Mouse (Mus musculus): Measurements from ENCODE around the gene Polr3h. TPM values are rescaled to one million over a fixed set of nuclear protein-coding genes. Genes with fewer than 3 reads are reported as not detected.

Polr3h gene
- total and polyA plus RNA-seq, 3 experiments = 40.5 to 224 (median 59.3) TPM

DNA sequence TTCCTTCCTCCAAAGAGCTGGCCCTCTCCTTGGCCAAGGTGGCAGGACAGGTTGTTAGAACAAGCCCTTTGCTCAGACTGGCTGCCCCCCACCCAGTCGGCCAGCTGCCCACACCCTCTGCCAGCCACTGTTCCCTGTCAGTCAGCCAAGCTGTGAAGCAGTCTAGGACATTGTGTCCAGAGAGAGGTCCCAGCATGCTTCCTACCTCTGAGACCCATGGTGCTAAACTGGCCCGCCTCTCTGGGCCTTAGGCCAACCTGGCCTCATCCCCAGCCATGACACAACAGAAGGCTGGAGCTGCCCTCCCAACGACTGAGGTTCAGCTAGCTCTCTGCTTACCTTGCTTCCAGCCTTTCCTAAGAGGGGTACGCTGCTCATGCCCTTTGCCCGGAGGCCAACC, 86.4 kb downstream of the Polr3h start:
- TF ChIP-seq E2F4 (IDR thresholded peaks at IDR 0.05; ENCODE audit: insufficient replicate concordance, low read depth, low read length) = no peak
- TF ChIP-seq UBTF (IDR thresholded peaks at IDR 0.05; ENCODE audit: low read depth, low read length) = no peak
- no peak for TF ChIP-seq BHLHE40 (IDR thresholded peaks at IDR 0.05; ENCODE audit: low read depth, low read length)
- TF ChIP-seq ZC3H11A (IDR thresholded peaks at IDR 0.05; ENCODE audit: low read depth, low read length) = no peak
- no peak for TF ChIP-seq ETS1 (conservative IDR thresholded peaks at IDR 0.05; ENCODE audit: low read depth, low read length)
- TF ChIP-seq SMC3 (IDR thresholded peaks at IDR 0.05; ENCODE audit: low read depth, low read length) = no peak
- no peak for TF ChIP-seq PAX5 (IDR thresholded peaks at IDR 0.05; ENCODE audit: low read length)
- no peak for TF ChIP-seq MAFK (IDR thresholded peaks at IDR 0.05; ENCODE audit: insufficient replicate concordance, low read length)

DNA sequence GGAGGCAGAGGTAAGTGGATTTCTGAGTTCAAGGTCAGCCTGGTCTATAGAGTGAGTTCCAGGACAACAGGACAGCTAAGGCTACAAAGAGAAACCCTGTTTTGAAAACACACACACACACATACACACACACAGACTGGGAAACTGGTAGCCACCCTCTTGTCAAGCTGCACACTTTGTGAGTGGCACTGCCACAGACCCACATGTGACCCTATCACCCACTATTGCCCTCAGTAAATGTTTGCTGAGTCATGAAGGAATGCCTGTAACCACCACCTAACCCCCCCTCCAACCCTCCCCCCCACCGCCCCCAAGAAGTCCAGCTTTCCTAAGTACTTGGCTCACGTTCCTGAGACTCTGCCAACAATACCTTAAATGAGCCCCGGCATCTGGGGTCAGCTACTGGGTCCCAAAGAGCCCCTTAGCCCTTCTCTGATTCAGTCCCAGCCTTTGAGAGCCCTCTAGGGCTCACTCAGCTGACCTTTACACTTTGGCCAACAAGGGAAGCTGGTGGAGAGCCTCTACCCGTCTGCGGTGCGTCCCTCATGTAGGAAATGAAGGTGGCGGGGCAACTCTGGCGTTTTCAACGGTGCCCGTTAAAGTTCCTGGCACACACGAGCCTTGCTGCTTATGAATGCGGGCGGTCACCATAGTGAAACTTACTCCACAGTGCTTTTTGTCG, 87.3 kb downstream of the Polr3h start:
- no peaks in the 10 kb centered on the region for H3K36me3 ChIP-seq (replicated peaks in 1 of 2; ENCODE audit: control insufficient read depth in 1 of 2, insufficient read depth in 1 of 2, low read length in 1 of 2)
- DNase-seq (ENCODE audit: extremely low read depth) = no peak
- no peak overlapping the region for H3K4me2 ChIP-seq (ENCODE audit: insufficient read depth, low read depth, poor library complexity, severe bottlenecking)
- no peak overlapping the region for H3K4me3 ChIP-seq (replicated peaks in 1 of 3; ENCODE audit: low read depth in 2 of 3, low read length in 2 of 3, poor library complexity in 1 of 3)
- TF ChIP-seq NELFE (IDR thresholded peaks at IDR 0.05; ENCODE audit: low read depth, low read length) (no peak), MYC (IDR thresholded peaks at IDR 0.05; ENCODE audit: low read depth, low read length) (no peak), USF1 (IDR thresholded peaks at IDR 0.05; ENCODE audit: low read depth, low read length) (no peak), ETS1 (conservative IDR thresholded peaks at IDR 0.05; ENCODE audit: low read depth, low read length) (no peak), RAD21 (IDR thresholded peaks at IDR 0.05; ENCODE audit: low read depth, low read length) (no peak), E2F4 (IDR thresholded peaks at IDR 0.05; ENCODE audit: insufficient replicate concordance, low read depth, low read length) (no peak), ZMIZ1 (IDR thresholded peaks at IDR 0.05; ENCODE audit: low read depth, low read length) (no peak), CHD2 (IDR thresholded peaks at IDR 0.05; ENCODE audit: low read length) (no peak), TBP (conservative IDR thresholded peaks at IDR 0.05; ENCODE audit: low read depth, low read length) (no peak), PAX5 (IDR thresholded peaks at IDR 0.05; ENCODE audit: low read length) (no peak), MAFK (IDR thresholded peaks at IDR 0.05; ENCODE audit: insufficient replicate concordance, low read length) (no peak), RCOR1 (conservative IDR thresholded peaks at IDR 0.05; ENCODE audit: low read depth, low read length) (no peak), ZC3H11A (IDR thresholded peaks at IDR 0.05; ENCODE audit: low read depth, low read length) (no peak), CTCF (conservative IDR thresholded peaks at IDR 0.05 in 1 of 2, IDR thresholded peaks at IDR 0.05 in 1 of 2; ENCODE audit: low read depth in 2 of 2, low read length in 2 of 2) (no peak), HCFC1 (IDR thresholded peaks at IDR 0.05; ENCODE audit: low read depth, low read length) (no peak), USF2 (conservative IDR thresholded peaks at IDR 0.05; ENCODE audit: low read depth, low read length) (no peak), ELF1 (IDR thresholded peaks at IDR 0.05; ENCODE audit: low read depth, low read length) (no peak)
- in situ Hi-C loops (cut with MboI; ENCODE audit: low pct_ligation_motif_present, low pct_unique_long_range_greater_than_20kb, low sequenced_read_pairs) (no loop called here), dilution Hi-C loops (cut with MboI; ENCODE audit: extremely low pct_ligation_motif_present, extremely low pct_unique_long_range_greater_than_20kb, low sequenced_read_pairs) (no loop called here)
- peaks cover 3 to 17% of the 10 kb centered on the region in 2 experiments; a peak in 2 of 4 replicates for H3K4me1 ChIP-seq (ENCODE audit: control insufficient read depth in 1 of 2, insufficient read depth in 2 of 2)
- no peaks in the 10 kb centered on the region for H3K79me2 ChIP-seq (replicated peaks; ENCODE audit: control insufficient read depth, extremely low read depth, insufficient read depth, poor library complexity, severe bottlenecking)
- no peak overlapping the region for H3K27ac ChIP-seq (ENCODE audit: insufficient read depth, low read depth)
- no peaks in the 10 kb centered on the region for H3K27me3 ChIP-seq (replicated peaks)
- no peak overlapping the region for H3K9ac ChIP-seq (ENCODE audit: insufficient read depth, low read depth)
- no peaks in the 10 kb centered on the region for H3K9me3 ChIP-seq (replicated peaks; ENCODE audit: low read length)

More for the DNA sequence above, 86.4 kb downstream of the Polr3h start:
- H3K36me3 ChIP-seq (replicated peaks in 1 of 2; ENCODE audit: control insufficient read depth in 1 of 2, insufficient read depth in 1 of 2, low read length in 1 of 2) = no peaks in the 10 kb centered on the region
- in situ Hi-C loops (cut with MboI; ENCODE audit: low pct_ligation_motif_present, low pct_unique_long_range_greater_than_20kb, low sequenced_read_pairs) = no loop called here
- dilution Hi-C loops (cut with MboI; ENCODE audit: extremely low pct_ligation_motif_present, extremely low pct_unique_long_range_greater_than_20kb, low sequenced_read_pairs) = no loop called here
- H3K9ac ChIP-seq (ENCODE audit: insufficient read depth, low read depth) = no peak overlapping the region
- no peaks in the 10 kb centered on the region for H3K27me3 ChIP-seq (replicated peaks)
- DNase-seq (ENCODE audit: extremely low read depth) = no peak
- no peak overlapping the region for H3K4me2 ChIP-seq (ENCODE audit: insufficient read depth, low read depth, poor library complexity, severe bottlenecking)
- no peak overlapping the region for H3K4me3 ChIP-seq (replicated peaks in 1 of 3; ENCODE audit: low read depth in 2 of 3, low read length in 2 of 3, poor library complexity in 1 of 3)
- no peak overlapping the region for H3K27ac ChIP-seq (ENCODE audit: insufficient read depth, low read depth)
- H3K9me3 ChIP-seq (replicated peaks; ENCODE audit: low read length) = no peaks in the 10 kb centered on the region
- peaks cover 3 to 11% of the 10 kb centered on the region in 2 experiments; a peak in 2 of 4 replicates for H3K4me1 ChIP-seq (ENCODE audit: control insufficient read depth in 1 of 2, insufficient read depth in 2 of 2)
- no peaks in the 10 kb centered on the region for H3K79me2 ChIP-seq (replicated peaks; ENCODE audit: control insufficient read depth, extremely low read depth, insufficient read depth, poor library complexity, severe bottlenecking)

Other genes with a start within 250 kb of the Polr3h start
- gene Chadl, start 229.0 kb downstream of the Polr3h start, total RNA-seq (2012; rRNA removed) = 0.17 and 0.21 TPM in 2 replicates
- not detected in 2 replicates for gene Chadl, start 229.0 kb downstream of the Polr3h start, total RNA-seq (2014; rRNA removed)
- gene Chadl, start 229.0 kb downstream of the Polr3h start, polyA plus RNA-seq (2012; ENCODE audit: insufficient read length, low read depth) = 0.40 and 0.51 TPM in 2 replicates
- gene Zc3h7b, start 181.2 kb downstream of the Polr3h start, total RNA-seq (2012; rRNA removed) = 19.7 and 20.4 TPM in 2 replicates
- gene Zc3h7b, start 181.2 kb downstream of the Polr3h start, total RNA-seq (2014; rRNA removed) = 7.9 and 8.4 TPM in 2 replicates
- gene Zc3h7b, start 181.2 kb downstream of the Polr3h start, polyA plus RNA-seq (2012; ENCODE audit: insufficient read length, low read depth) = 37.2 and 43.1 TPM in 2 replicates
- 180 and 227 TPM in 2 replicates for gene Rangap1, start 180.7 kb downstream of the Polr3h start, total RNA-seq (2012; rRNA removed)
- gene Rangap1, start 180.7 kb downstream of the Polr3h start, total RNA-seq (2014; rRNA removed) = 128 and 130 TPM in 2 replicates
- gene Rangap1, start 180.7 kb downstream of the Polr3h start, polyA plus RNA-seq (2012; ENCODE audit: insufficient read length, low read depth) = 207 and 213 TPM in 2 replicates
- 12.8 and 14.9 TPM in 2 replicates for gene Tef, start 123.8 kb downstream of the Polr3h start, total RNA-seq (2012; rRNA removed)
- gene Tef, start 123.8 kb downstream of the Polr3h start, total RNA-seq (2014; rRNA removed) = 14.4 and 14.7 TPM in 2 replicates
- gene Tef, start 123.8 kb downstream of the Polr3h start, polyA plus RNA-seq (2012; ENCODE audit: insufficient read length, low read depth) = 15.8 and 17.2 TPM in 2 replicates
- 21.8 and 25.3 TPM in 2 replicates for gene Tob2, start 67.4 kb downstream of the Polr3h start, total RNA-seq (2012; rRNA removed)
- gene Tob2, start 67.4 kb downstream of the Polr3h start, total RNA-seq (2014; rRNA removed) = 5.0 and 5.6 TPM in 2 replicates
- gene Tob2, start 67.4 kb downstream of the Polr3h start, polyA plus RNA-seq (2012; ENCODE audit: insufficient read length, low read depth) = 18.9 and 22.0 TPM in 2 replicates
- gene Phf5a, start 54.3 kb downstream of the Polr3h start, total RNA-seq (2012; rRNA removed) = 86.3 and 126 TPM in 2 replicates
- gene Phf5a, start 54.3 kb downstream of the Polr3h start, total RNA-seq (2014; rRNA removed) = 116 and 137 TPM in 2 replicates
- 177 and 228 TPM in 2 replicates for gene Phf5a, start 54.3 kb downstream of the Polr3h start, polyA plus RNA-seq (2012; ENCODE audit: insufficient read length, low read depth)
- 177 and 190 TPM in 2 replicates for gene Aco2, start 53.9 kb downstream of the Polr3h start, total RNA-seq (2012; rRNA removed)
- 150 and 161 TPM in 2 replicates for gene Aco2, start 53.9 kb downstream of the Polr3h start, total RNA-seq (2014; rRNA removed)
- gene Aco2, start 53.9 kb downstream of the Polr3h start, polyA plus RNA-seq (2012; ENCODE audit: insufficient read length, low read depth) = 205 and 222 TPM in 2 replicates
- 0.08 and 0.13 TPM in 2 replicates for gene Csdc2, start 10.5 kb upstream of the Polr3h start, total RNA-seq (2012; rRNA removed)
- gene Csdc2, start 10.5 kb upstream of the Polr3h start, total RNA-seq (2014; rRNA removed) = not detected in 2 replicates
- gene Csdc2, start 10.5 kb upstream of the Polr3h start, polyA plus RNA-seq (2012; ENCODE audit: insufficient read length, low read depth) = 0.43 and 0.45 TPM in 2 replicates
- gene Pmm1, start 34.7 kb upstream of the Polr3h start, total RNA-seq (2012; rRNA removed) = 120 and 128 TPM in 2 replicates
- 48.3 and 51.8 TPM in 2 replicates for gene Pmm1, start 34.7 kb upstream of the Polr3h start, total RNA-seq (2014; rRNA removed)
- 140 and 153 TPM in 2 replicates for gene Pmm1, start 34.7 kb upstream of the Polr3h start, polyA plus RNA-seq (2012; ENCODE audit: insufficient read length, low read depth)
- not detected in 2 replicates for gene 1700029P11Rik, start 54.3 kb upstream of the Polr3h start, total RNA-seq (2012; rRNA removed)
- gene 1700029P11Rik, start 54.3 kb upstream of the Polr3h start, total RNA-seq (2014; rRNA removed) = not detected in 2 replicates
- gene 1700029P11Rik, start 54.3 kb upstream of the Polr3h start, polyA plus RNA-seq (2012; ENCODE audit: insufficient read length, low read depth) = not detected in 2 replicates
- 67.3 and 80.0 TPM in 2 replicates for gene Xrcc6, start 61.6 kb upstream of the Polr3h start, total RNA-seq (2012; rRNA removed)
- gene Xrcc6, start 61.6 kb upstream of the Polr3h start, total RNA-seq (2014; rRNA removed) = 79.5 and 83.5 TPM in 2 replicates
- 80.8 and 94.0 TPM in 2 replicates for gene Xrcc6, start 61.6 kb upstream of the Polr3h start, polyA plus RNA-seq (2012; ENCODE audit: insufficient read length, low read depth)
- gene Desi1, start 107.6 kb upstream of the Polr3h start, total RNA-seq (2012; rRNA removed) = 10.9 and 11.3 TPM in 2 replicates
- 7.6 and 10.0 TPM in 2 replicates for gene Desi1, start 107.6 kb upstream of the Polr3h start, total RNA-seq (2014; rRNA removed)
- 39.2 and 47.3 TPM in 2 replicates for gene Desi1, start 107.6 kb upstream of the Polr3h start, polyA plus RNA-seq (2012; ENCODE audit: insufficient read length, low read depth)
- 167 and 225 TPM in 2 replicates for gene Snu13, start 121.4 kb upstream of the Polr3h start, total RNA-seq (2012; rRNA removed)
- 558 and 575 TPM in 2 replicates for gene Snu13, start 121.4 kb upstream of the Polr3h start, total RNA-seq (2014; rRNA removed)
- 433 and 587 TPM in 2 replicates for gene Snu13, start 121.4 kb upstream of the Polr3h start, polyA plus RNA-seq (2012; ENCODE audit: insufficient read length, low read depth)
- gene 4930407I10Rik, start 132.9 kb upstream of the Polr3h start, total RNA-seq (2012; rRNA removed) = 0.04 TPM in 2 replicates
- gene 4930407I10Rik, start 132.9 kb upstream of the Polr3h start, total RNA-seq (2014; rRNA removed) = not detected in 2 replicates
- gene 4930407I10Rik, start 132.9 kb upstream of the Polr3h start, polyA plus RNA-seq (2012; ENCODE audit: insufficient read length, low read depth) = not detected in 2 replicates
- 0.04 TPM in 1 of 2 replicates, not detected in the other for gene Mei1, start 143.8 kb upstream of the Polr3h start, total RNA-seq (2012; rRNA removed)
- not detected in 2 replicates for gene Mei1, start 143.8 kb upstream of the Polr3h start, total RNA-seq (2014; rRNA removed)
- gene Mei1, start 143.8 kb upstream of the Polr3h start, polyA plus RNA-seq (2012; ENCODE audit: insufficient read length, low read depth) = not detected in 2 replicates
- 37.1 and 48.8 TPM in 2 replicates for gene Ccdc134, start 201.7 kb upstream of the Polr3h start, total RNA-seq (2012; rRNA removed)
- 35.1 and 35.7 TPM in 2 replicates for gene Ccdc134, start 201.7 kb upstream of the Polr3h start, total RNA-seq (2014; rRNA removed)
- 42.9 and 43.6 TPM in 2 replicates for gene Ccdc134, start 201.7 kb upstream of the Polr3h start, polyA plus RNA-seq (2012; ENCODE audit: insufficient read length, low read depth)
- 130 and 159 TPM in 2 replicates for gene Srebf2, start 220.9 kb upstream of the Polr3h start, total RNA-seq (2012; rRNA removed)
- gene Srebf2, start 220.9 kb upstream of the Polr3h start, total RNA-seq (2014; rRNA removed) = 77.6 and 94.3 TPM in 2 replicates
- gene Srebf2, start 220.9 kb upstream of the Polr3h start, polyA plus RNA-seq (2012; ENCODE audit: insufficient read length, low read depth) = 214 and 253 TPM in 2 replicates

All from CH12.LX (cell line).